ENCODE assay signal across 8 mouse cellular contexts in the genomic region with DNA sequence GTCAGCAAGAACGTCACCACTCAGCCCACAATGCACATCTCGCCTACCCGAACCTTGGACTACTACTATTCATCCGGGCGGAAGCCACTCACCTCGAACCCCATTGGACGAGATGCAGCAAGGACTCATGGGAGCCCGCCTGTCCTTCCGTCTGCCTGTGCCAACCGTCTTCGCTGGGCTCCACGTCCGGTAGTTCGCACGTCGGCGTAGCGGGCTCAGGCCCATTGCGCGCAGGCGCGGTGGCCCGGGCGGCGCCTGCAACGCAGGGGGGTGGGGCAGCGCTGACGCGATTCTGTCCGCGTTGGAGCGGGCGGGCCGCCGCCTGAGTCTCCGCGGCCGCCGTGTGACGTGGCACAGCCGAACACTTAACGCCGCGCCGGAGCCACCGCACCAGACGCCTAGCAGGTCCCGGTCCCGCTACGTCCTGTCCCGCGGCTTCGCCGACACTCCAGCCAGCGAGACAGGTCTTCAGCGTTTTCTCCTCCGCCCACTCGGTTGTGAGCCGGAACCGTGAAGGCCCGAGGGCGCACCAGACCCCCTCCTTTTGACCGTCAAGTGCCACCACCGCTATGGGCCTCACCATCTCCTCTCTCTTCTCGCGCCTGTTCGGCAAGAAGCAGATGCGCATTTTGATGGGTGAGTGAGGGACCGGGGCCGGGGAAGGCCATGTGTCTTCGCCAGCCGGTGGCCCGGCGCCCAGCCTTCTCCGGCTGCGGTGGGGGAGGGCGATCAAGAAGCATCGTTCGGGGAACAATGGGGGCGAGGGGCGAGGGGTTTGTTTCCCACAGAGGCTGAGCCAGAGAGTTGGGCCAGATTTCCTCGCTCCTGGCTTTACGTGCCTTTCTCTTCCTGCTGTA. TPM values are rescaled to one million over a fixed set of nuclear protein-coding genes. Genes with fewer than 3 reads are reported as not detected.
A peak's percentile ranks its signal among the peaks of the same experiment; 100 is the strongest.
DNase-seq lines count a peak whose midpoint lies in the region; ATAC-seq and TF ChIP-seq lines count a peak whose summit lies in the region.

Gene Arf4, plus strand, starts transcription at position 224 of the 857 bp plus-strand sequence.

- no peaks in the 10 kb centered on the region for H3K9me3 ChIP-seq in embryonic facial prominence, embryonic 14.5 days (ENCODE audit: control insufficient read depth, low read length)
- no peaks in the 10 kb centered on the region for H3K9me3 ChIP-seq in limb, embryonic 13.5 days
- no peaks in the 10 kb centered on the region for H3K9me3 ChIP-seq in midbrain, embryonic 16.5 days (replicated peaks; ENCODE audit: control insufficient read depth, low read length, poor library complexity, severe bottlenecking)

- H3K4me3 ChIP-seq in embryonic facial prominence, embryonic 14.5 days (ENCODE audit: low read depth, low read length), result peak within 1 kb of the TSS; percentile 85
- peak within 1 kb of the TSS; percentile 95 for H3K4me3 ChIP-seq in heart, adult 2 months
- H3K4me3 ChIP-seq in limb, embryonic 13.5 days, result peak within 1 kb of the TSS; percentile 69
- peak within 1 kb of the TSS; percentile 92 for H3K4me3 ChIP-seq in midbrain, embryonic 16.5 days (ENCODE audit: low read depth, low read length)

- WGBS in embryonic facial prominence, embryonic 14.5 days, result under 1% methylated on average over 41 of the region's 83 CpGs
- WGBS in heart, adult 2 months, result under 1% methylated on average over 82 of the region's 83 CpGs
- WGBS in limb, embryonic 13.5 days, result under 1% methylated on average over 83 of the region's 83 CpGs
- WGBS in midbrain, embryonic 16.5 days, result under 1% methylated on average over 82 of the region's 83 CpGs

- 0 out of 2 replicates have a peak, but pooled peaks cover 19% of the 10 kb centered on the region for H3K4me1 ChIP-seq in embryonic facial prominence, embryonic 14.5 days (ENCODE audit: control insufficient read depth, insufficient read depth, low read length)
- H3K4me1 ChIP-seq in heart, adult 2 months (ENCODE audit: control insufficient read depth, insufficient read depth, low read length), result peaks cover 8% of the 10 kb centered on the region
- peaks cover 24% of the 10 kb centered on the region for H3K4me1 ChIP-seq in limb, embryonic 13.5 days
- H3K4me1 ChIP-seq in midbrain, embryonic 16.5 days (ENCODE audit: control insufficient read depth, insufficient read depth, low read length), result peaks cover 28% of the 10 kb centered on the region

- intact Hi-C loops in heart, adult 2 months (cut with DNase I), result loop anchor here (1.0 to 2.0 kb wide), 3 partner anchors 31 to 103 kb away; partner anchors contain the start of genes Pde12 and Slmap

- peak; percentile 96 for TF ChIP-seq EP300 in heart, adult 2 months (IDR thresholded peaks at IDR 0.05; ENCODE audit: insufficient read depth, low read depth, low read length)

- no peaks in the 10 kb centered on the region for H3K27me3 ChIP-seq in embryonic facial prominence, embryonic 14.5 days (replicated peaks; ENCODE audit: control insufficient read depth, insufficient read depth, low read length)
- H3K27me3 ChIP-seq in heart, adult 2 months (ENCODE audit: control insufficient read depth, insufficient read depth, low read length), result no peaks in the 10 kb centered on the region
- H3K27me3 ChIP-seq in limb, embryonic 13.5 days, result no peaks in the 10 kb centered on the region
- no peaks in the 10 kb centered on the region for H3K27me3 ChIP-seq in midbrain, embryonic 16.5 days (ENCODE audit: control insufficient read depth, insufficient read depth, low read depth, low read length)

- peak; percentile 99 for DNase-seq in 3T3-L1 (ENCODE audit: low read depth, low spot score)
- DNase-seq in adrenal gland, postnatal 4 days (ENCODE audit: low spot score in 2 of 2), result peak; percentile 91 to 93
- DNase-seq in embryonic facial prominence, embryonic 14.5 days (ENCODE audit: low spot score), result peak; percentile 100
- peak; percentile 98 to 99 for DNase-seq in heart, adult 2 months
- DNase-seq in kidney, adult 8-10 months, result peak; percentile 98 to 99
- DNase-seq in spleen, postnatal 10 days (ENCODE audit: low spot score in 2 of 2), result peak; percentile 93 to 98

- no peaks in the 10 kb centered on the region for H3K79me2 ChIP-seq in heart, adult 2 months (replicated peaks; ENCODE audit: control insufficient read depth, insufficient read depth, low read length)

- TF ChIP-seq CTCF in heart, adult 2 months (IDR thresholded peaks at IDR 0.05), result no peak

- peak; percentile 99 for ATAC-seq in embryonic facial prominence, embryonic 14.5 days (ENCODE audit: low read depth)
- peak; percentile 98 for ATAC-seq in limb, embryonic 13.5 days (ENCODE audit: low FRiP score, low read depth)
- peak; percentile 99 for ATAC-seq in midbrain, embryonic 16.5 days

- peak within 1 kb of the TSS; percentile 99 for H3K9ac ChIP-seq in embryonic facial prominence, embryonic 14.5 days (ENCODE audit: low read depth, low read length)
- H3K9ac ChIP-seq in heart, adult 2 months (ENCODE audit: low read depth, low read length), result peak within 1 kb of the TSS; percentile 81
- peak within 1 kb of the TSS; percentile 87 for H3K9ac ChIP-seq in limb, embryonic 13.5 days
- peak within 1 kb of the TSS; percentile 90 for H3K9ac ChIP-seq in midbrain, embryonic 16.5 days (ENCODE audit: low read depth, low read length)

- 0 out of 2 replicates have a peak, but pooled peaks cover 6% of the 10 kb centered on the region for H3K36me3 ChIP-seq in embryonic facial prominence, embryonic 14.5 days (ENCODE audit: control insufficient read depth, insufficient read depth, low read length)
- peaks cover 17% of the 10 kb centered on the region for H3K36me3 ChIP-seq in heart, adult 2 months (ENCODE audit: control insufficient read depth, insufficient read depth, low read length)
- H3K36me3 ChIP-seq in limb, embryonic 13.5 days, result peaks cover under 1% of the 10 kb centered on the region; the same call in 1 of the 2 replicates
- H3K36me3 ChIP-seq in midbrain, embryonic 16.5 days (ENCODE audit: control insufficient read depth, insufficient read depth, low read length), result no peaks in the 10 kb centered on the region

- H3K27ac ChIP-seq in embryonic facial prominence, embryonic 14.5 days (replicated peaks; ENCODE audit: low read depth, low read length), result peak within 1 kb of the TSS; percentile 99
- peak within 1 kb of the TSS; percentile 98 for H3K27ac ChIP-seq in heart, adult 2 months
- peak within 1 kb of the TSS; percentile 96 for H3K27ac ChIP-seq in limb, embryonic 13.5 days
- peak within 1 kb of the TSS; percentile 96 for H3K27ac ChIP-seq in midbrain, embryonic 16.5 days (ENCODE audit: low read length)

- H3K4me2 ChIP-seq in embryonic facial prominence, embryonic 14.5 days (ENCODE audit: low read depth, low read length), result peak within 1 kb of the TSS; percentile 88
- peak within 1 kb of the TSS; percentile 73 for H3K4me2 ChIP-seq in limb, embryonic 13.5 days (replicated peaks)
- H3K4me2 ChIP-seq in midbrain, embryonic 16.5 days (ENCODE audit: low read length), result peak within 1 kb of the TSS; percentile 80

- peak; percentile 97 for TF ChIP-seq POLR2A in heart, adult 2 months (IDR thresholded peaks at IDR 0.05; ENCODE audit: insufficient read depth, low read depth, low read length)

RNA-seq across cellular contexts. Expression of gene Arf4, which starts in this region (rescaled TPM):
- 100 to 1,000 TPM; 182 to 190 TPM for total RNA-seq in adrenal gland, postnatal 4 days (2021)
- polyA plus RNA-seq in embryonic facial prominence, embryonic 14.5 days (2014; fragmentation: Nextera tagmentation; extraction: Ambion mirVana), result 692 and 697 TPM in 2 replicates
- total RNA-seq in heart, adult 2 months (2021), result 10 to 100 TPM; 73.1 to 73.2 TPM
- polyA plus RNA-seq in heart, adult 2 months (2012; rRNA removed), result 55.7 and 62.2 TPM in 2 replicates
- polyA plus RNA-seq in limb, embryonic 13.5 days (2015; fragmentation: Nextera tagmentation; extraction: Ambion mirVana), result 656 and 713 TPM in 2 replicates
- 505 and 541 TPM in 2 replicates for polyA plus RNA-seq in midbrain, embryonic 16.5 days (2015; fragmentation: Nextera tagmentation; extraction: Ambion mirVana)

Comparison
In these comparisons a context has a peak if more than half of its experiments do, and no peak if none do; other contexts are left out.
1. Peak in every context shown above with its lines: DNase-seq, ATAC-seq, H3K4me3 ChIP-seq and H3K27ac ChIP-seq.